Mouse (Mus musculus) hindbrain, postnatal 0 days (tissue): ENCODE measurements around the gene Fgfr2. TPM values are rescaled to one million over a fixed set of nuclear protein-coding genes. Genes with fewer than 3 reads are reported as not detected.

ENCODE experiments used
- ATAC-seq: fragments of 200-750 bp; cut with Nextera tagmentation; 2 replicates; pipeline ENCODE4 v1.8.0; 2017; ENCODE audit warnings: mild to moderate bottlenecking, moderate TSS enrichment, moderate library complexity
- DNase-seq: peaks from one replicate; pipeline ENCODE4 v3.0.0-alpha.2; 2015; ENCODE audit warnings: low spot score
- H3K27ac ChIP-seq: fragments of 300-500 bp; sonication (generic); 2 replicates; pipeline ENCODE4 v1.5.1; 2014; ENCODE audit warnings: mild to moderate bottlenecking
- H3K27me3 ChIP-seq: fragments of 300-500 bp; sonication (generic); 2 replicates; pipeline ENCODE4 v1.6.1; 2014; ENCODE audit warnings: low read length, mixed read lengths; ENCODE audit not compliant: insufficient read depth
- H3K36me3 ChIP-seq: fragments of 300-500 bp; sonication (generic); 2 replicates; pipeline ENCODE4 v1.6.1; 2014; ENCODE audit warnings: low read length, mixed read lengths; ENCODE audit not compliant: insufficient read depth
- H3K4me1 ChIP-seq: fragments of 300-500 bp; sonication (generic); 2 replicates; pipeline ENCODE4 v1.6.1; 2014; ENCODE audit warnings: antibody characterized with exemption, low read length, mixed read lengths; ENCODE audit not compliant: insufficient read depth
- H3K4me2 ChIP-seq: fragments of 300-500 bp; sonication (generic); 2 replicates; pipeline ENCODE4 v1.6.1; 2014; ENCODE audit warnings: low read depth, mild to moderate bottlenecking, low read length, moderate library complexity, mixed read lengths
- H3K4me3 ChIP-seq: fragments of 300-500 bp; sonication (generic); 2 replicates; pipeline ENCODE4 v1.5.1; 2014; ENCODE audit warnings: low read length
- H3K9ac ChIP-seq: fragments of 300-500 bp; sonication (generic); replicated peaks from 2 replicates; pipeline ENCODE4 v1.6.1; 2014; ENCODE audit warnings: mild to moderate bottlenecking, low read length, moderate library complexity, mixed read lengths
- H3K9me3 ChIP-seq: fragments of 300-500 bp; sonication (generic); 2 replicates; pipeline ENCODE4 v1.6.1; 2016; ENCODE audit warnings: low read length, mixed read lengths
- CTCF ChIP-seq: IDR thresholded peaks from 2 replicates; pipeline ENCODE4 v1.5.1; 2016; ENCODE audit warnings: antibody characterized with exemption, control low read depth, low read depth
- WGBS: fragments of 180-500 bp; shearing (Covaris S2); extraction: QIAGEN DNeasy Blood & Tissue Kit; methylation state at CpG from one replicate; pipeline ENCODE4 v1.1.7; 2014; 5-methylcytosine and 5-hydroxymethylcytosine counted together
- polyA plus RNA-seq: library from polyadenylated mRNA; unstranded; fragments of >200 nt; fragmentation: Nextera tagmentation; extraction: Ambion mirVana; gene quantifications from 2 replicates; pipeline ENCODE4 v1.2.1, GENCODE M21; 2015
- total RNA-seq: library from RNA; depleted of rRNA; stranded (reverse); fragments of >200 nt; gene quantifications from 2 replicates; pipeline ENCODE4 v1.2.3, GENCODE M21; 2014

Fgfr2 gene
- total and polyA plus RNA-seq, 2 experiments from 2014 or later: 17.3 to 49.0 TPM

GRCm38 (mm10) chr7:130335440-130336051 lies 2787.6 kb downstream of the Fgfr2 start:
- Histone ChIP-seq H3K9ac (no peak overlapping the region), H3K4me3 (no peak overlapping the region), H3K36me3 (no peaks in the 10 kb centered on the region), H3K4me2 (no peak overlapping the region), H3K27ac (no peak overlapping the region), H3K4me1 (no peaks in the 10 kb centered on the region; the same call in 1 of the 2 replicates), H3K27me3 (no peaks in the 10 kb centered on the region), H3K9me3 (no peaks in the 10 kb centered on the region)
- DNase-seq (no peak), ATAC-seq (no peak)
- TF ChIP-seq CTCF: no peak
- 39% methylated on average over 4 of the region's 4 CpGs for WGBS

GRCm38 (mm10) chr7:130332515-130333220 lies 2790.5 kb downstream of the Fgfr2 start:
- Histone ChIP-seq H3K9ac (no peak overlapping the region), H3K4me1 (peaks cover 7% of the 10 kb centered on the region; the same call in 1 of the 2 replicates), H3K4me3 (no peak overlapping the region), H3K36me3 (no peaks in the 10 kb centered on the region), H3K27me3 (no peaks in the 10 kb centered on the region), H3K27ac (no peak overlapping the region), H3K4me2 (no peak overlapping the region), H3K9me3 (no peaks in the 10 kb centered on the region)
- TF ChIP-seq CTCF: no peak
- 43% methylated on average over 11 of the region's 11 CpGs for WGBS
- DNase-seq (peak; percentile 24), ATAC-seq (no peak)

GRCm38 (mm10) chr7:130327603-130328365 lies 2795.4 kb downstream of the Fgfr2 start:
- Histone ChIP-seq H3K27ac (no peak overlapping the region), H3K36me3 (no peaks in the 10 kb centered on the region), H3K4me3 (peak overlapping the region; percentile 1; the same call in 1 of the 2 replicates), H3K27me3 (0 out of 2 replicates have a peak, but pooled peaks cover 6% of the 10 kb centered on the region), H3K4me2 (peak overlapping the region; percentile 38), H3K9ac (no peak overlapping the region), H3K9me3 (no peaks in the 10 kb centered on the region), H3K4me1 (peaks cover 11% of the 10 kb centered on the region; the same call in 1 of the 2 replicates)
- DNase-seq (peak; percentile 46), ATAC-seq (peak; percentile 15; the same call in 1 of the 2 replicates)
- no peak for TF ChIP-seq CTCF
- whole genome bisulfite sequencing: 8% methylated on average over 15 of the region's 15 CpGs

GRCm38 (mm10) chr7:130325983-130326433 lies 2797.1 kb downstream of the Fgfr2 start:
- peak; percentile 78 for DNase-seq
- H3K4me2 ChIP-seq: no peak overlapping the region
- no peaks in the 10 kb centered on the region for H3K36me3 ChIP-seq
- 0 out of 2 replicates have a peak, but pooled peaks cover 6% of the 10 kb centered on the region for H3K27me3 ChIP-seq
- H3K9ac ChIP-seq: no peak overlapping the region
- WGBS: 63% methylated on average over 15 of the region's 15 CpGs
- H3K27ac ChIP-seq: no peak overlapping the region
- no peaks in the 10 kb centered on the region for H3K9me3 ChIP-seq
- peaks cover 11% of the 10 kb centered on the region; the same call in 1 of the 2 replicates for H3K4me1 ChIP-seq
- no peak overlapping the region for H3K4me3 ChIP-seq
- no peak for ATAC-seq
- TF ChIP-seq CTCF: 0 out of 2 replicates have a peak, but pooled peaks have one; percentile 3

GRCm38 (mm10) chr7:130324716-130325401 lies 2798.3 kb downstream of the Fgfr2 start:
- H3K9me3 ChIP-seq: no peaks in the 10 kb centered on the region
- 0 out of 2 replicates have a peak, but pooled peaks cover 6% of the 10 kb centered on the region for H3K27me3 ChIP-seq
- 68% methylated on average over 14 of the region's 14 CpGs for WGBS
- DNase-seq: no peak
- no peak overlapping the region for H3K4me3 ChIP-seq
- no peak overlapping the region for H3K9ac ChIP-seq
- ATAC-seq: no peak
- no peak overlapping the region for H3K4me2 ChIP-seq
- no peaks in the 10 kb centered on the region for H3K36me3 ChIP-seq
- H3K4me1 ChIP-seq: peaks cover 16% of the 10 kb centered on the region
- no peak overlapping the region for H3K27ac ChIP-seq
- TF ChIP-seq CTCF: no peak

- Histone ChIP-seq H3K27ac (no peak overlapping the region), H3K4me2 (no peak overlapping the region), H3K9ac (no peak overlapping the region), H3K4me3 (no peak overlapping the region), H3K4me1 (peaks cover 20% of the 10 kb centered on the region), H3K36me3 (no peaks in the 10 kb centered on the region), H3K27me3 (0 out of 2 replicates have a peak, but pooled peaks cover 6% of the 10 kb centered on the region), H3K9me3 (no peaks in the 10 kb centered on the region)
- ATAC-seq (no peak), DNase-seq (no peak)
- WGBS: 75% methylated on average over 4 of the region's 4 CpGs
- TF ChIP-seq CTCF: no peak
Measured at GRCm38 (mm10) chr7:130323766-130324165, 2799.4 kb downstream of the Fgfr2 start.
